Mouse (Mus musculus) 3134 (cell line): ENCODE data around the gene Nr2f2.
A peak's percentile ranks its signal among the peaks of the same experiment; 100 is the strongest.

Experiments used
- DNase-seq: peaks from one replicate; pipeline ENCODE4 v3.0.0-alpha.2; 2011; ENCODE audit warnings: low spot score; ENCODE audit not compliant: insufficient read length; ENCODE audit errors: extremely low read depth

Nr2f2 gene

DNA sequence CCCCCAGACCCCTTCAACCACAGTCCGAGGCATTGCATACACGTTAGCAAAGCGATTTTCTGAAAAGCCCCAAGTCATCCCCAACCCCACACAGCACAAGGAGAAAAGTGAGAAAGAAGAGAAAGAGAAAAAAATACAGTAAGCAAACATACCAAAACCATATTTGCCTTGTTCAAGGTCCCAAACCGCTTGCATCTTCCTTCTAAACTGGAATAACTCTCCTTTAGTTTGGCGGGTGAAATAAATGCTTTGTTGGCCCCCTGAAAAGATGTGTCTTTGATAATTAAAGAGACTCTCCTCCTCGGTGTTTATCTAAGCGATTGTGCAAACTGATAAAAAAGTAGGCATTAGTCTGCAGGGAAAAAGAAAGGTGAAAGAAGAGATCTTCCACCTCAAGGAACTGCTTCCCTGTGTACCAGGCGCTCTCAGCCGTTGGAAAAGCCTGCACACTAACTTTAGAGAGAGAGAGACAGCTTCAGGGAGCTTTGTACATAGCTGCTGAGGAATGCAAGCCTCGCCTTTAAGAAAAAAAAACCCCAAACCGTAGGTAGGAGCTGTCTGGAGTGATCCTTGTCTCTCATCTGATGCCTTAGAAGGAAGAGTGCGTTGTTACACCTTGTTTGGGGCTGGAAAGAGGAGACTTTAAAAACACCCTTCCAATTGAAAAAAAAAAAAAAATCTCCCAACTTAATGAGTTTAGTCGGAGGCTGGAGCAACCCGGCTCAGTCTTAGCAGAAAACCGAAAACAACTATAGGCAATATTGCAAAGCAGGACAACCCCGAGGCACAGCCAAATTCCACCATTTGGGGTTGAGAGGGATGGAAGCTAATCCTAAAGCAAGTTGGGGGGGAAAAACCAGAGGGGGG lies at the start of gene Nr2f2:
Gene Nr2f2 (minus strand): TSS at position 795 of the 867 bp plus-strand sequence.
- peak; percentile 37 for DNase-seq

DNA sequence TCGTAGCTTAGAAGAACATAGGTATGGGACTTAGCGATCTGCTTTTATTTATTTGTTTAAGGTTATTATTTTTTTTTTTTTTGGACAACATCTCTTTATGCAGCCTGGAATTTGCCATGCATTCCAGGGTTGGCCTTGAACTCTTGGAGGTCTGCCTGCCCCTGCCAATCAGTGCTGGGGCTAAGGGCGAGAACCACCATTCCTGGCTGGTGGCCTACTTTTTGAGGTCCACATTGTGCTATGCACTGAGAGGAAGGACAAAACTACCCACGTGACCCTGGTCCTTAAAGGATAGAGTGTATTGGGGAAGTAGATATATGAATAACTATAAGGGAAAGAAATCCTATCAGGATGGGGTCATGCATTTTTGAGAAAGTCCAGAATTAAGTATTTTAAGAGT lies 47.9 kb upstream of the Nr2f2 start:
- DNase-seq, result no peak

DNA sequence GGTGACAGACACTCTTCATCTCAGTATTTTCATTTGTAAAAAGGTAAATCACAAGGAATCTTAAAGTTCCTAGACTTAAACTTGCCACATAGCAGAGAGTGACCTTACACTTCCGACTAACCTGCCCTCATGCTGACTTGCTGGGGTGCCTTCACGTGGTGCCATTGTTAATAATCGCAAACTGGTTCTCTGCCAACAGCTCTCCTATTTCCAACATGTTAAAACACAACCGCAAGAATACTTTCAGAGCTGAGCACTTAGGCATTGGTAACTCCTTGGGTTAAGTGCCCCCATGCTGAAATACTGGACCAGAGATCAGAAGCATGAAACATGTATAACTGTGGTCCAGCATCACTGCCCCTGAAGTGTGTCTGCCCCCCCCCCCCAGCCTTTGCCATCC lies 47.1 kb upstream of the Nr2f2 start:
- no peak for DNase-seq

DNA sequence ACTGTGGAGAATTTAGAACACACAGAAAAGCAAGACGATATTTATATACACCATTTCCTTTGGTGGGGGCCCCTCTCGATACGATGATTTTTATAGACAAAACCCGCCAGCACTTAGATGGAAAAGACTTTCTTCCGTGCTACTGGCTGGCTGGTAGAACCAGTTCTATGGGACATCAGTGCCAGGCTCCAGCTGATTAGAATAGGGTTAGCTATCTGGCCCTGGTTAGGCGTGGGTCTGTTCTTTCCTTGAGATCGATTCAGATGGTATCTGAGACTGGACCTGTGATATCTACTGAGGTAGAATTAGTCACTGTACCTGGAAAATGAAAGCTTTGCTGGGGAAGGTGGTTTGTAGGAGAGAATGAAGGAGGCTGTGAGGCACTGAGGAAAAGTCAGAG lies 46.4 kb upstream of the Nr2f2 start:
- DNase-seq, result no peak

DNA sequence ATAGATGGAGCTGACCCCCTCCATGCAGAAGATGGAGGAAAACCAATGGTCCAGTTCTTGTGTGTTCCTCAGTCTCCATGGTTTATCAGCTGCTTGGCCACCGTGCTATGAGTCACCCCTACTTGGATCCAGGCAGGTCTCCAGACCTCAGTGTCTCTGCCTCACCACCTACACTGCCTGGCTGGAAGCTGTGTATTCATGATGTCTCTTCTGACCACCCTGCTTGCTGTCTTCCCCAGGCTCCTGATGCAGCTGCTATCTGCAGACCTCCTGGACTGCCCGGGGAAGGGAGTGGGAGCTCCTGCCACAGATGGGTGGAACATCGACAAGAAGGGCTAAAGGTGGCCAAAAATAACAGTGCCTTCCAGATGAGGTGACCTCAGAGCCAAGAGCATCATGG lies 43.8 kb upstream of the Nr2f2 start:
- DNase-seq, result peak; percentile 24

GRCm38 (mm10) chr7:70409890-70410289 lies 43.4 kb upstream of the Nr2f2 start:
- no peak for DNase-seq

DNA sequence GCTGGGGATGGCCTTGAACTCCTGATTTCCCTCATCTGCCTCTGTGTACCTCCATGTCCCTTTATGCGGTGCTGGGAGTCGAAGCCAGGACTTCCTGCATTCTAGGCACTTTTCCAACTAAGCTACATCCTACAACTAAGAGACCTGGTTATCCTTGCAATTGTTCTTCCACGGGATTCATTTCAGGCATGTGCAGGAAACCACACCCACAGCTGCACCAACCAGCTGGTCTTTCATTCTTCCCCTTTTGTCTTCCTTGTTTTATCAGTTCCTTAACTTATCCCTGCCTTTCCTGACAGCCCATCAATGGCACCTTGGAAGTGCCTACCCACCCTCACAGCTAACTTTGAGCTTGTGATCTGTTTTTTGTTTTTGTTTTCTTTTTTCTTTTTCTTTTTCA lies 42.3 kb upstream of the Nr2f2 start:
- DNase-seq, result no peak

- DNase-seq, result no peak
Observed at GRCm38 (mm10) chr7:70407123-70407522, 40.6 kb upstream of the Nr2f2 start.

DNA sequence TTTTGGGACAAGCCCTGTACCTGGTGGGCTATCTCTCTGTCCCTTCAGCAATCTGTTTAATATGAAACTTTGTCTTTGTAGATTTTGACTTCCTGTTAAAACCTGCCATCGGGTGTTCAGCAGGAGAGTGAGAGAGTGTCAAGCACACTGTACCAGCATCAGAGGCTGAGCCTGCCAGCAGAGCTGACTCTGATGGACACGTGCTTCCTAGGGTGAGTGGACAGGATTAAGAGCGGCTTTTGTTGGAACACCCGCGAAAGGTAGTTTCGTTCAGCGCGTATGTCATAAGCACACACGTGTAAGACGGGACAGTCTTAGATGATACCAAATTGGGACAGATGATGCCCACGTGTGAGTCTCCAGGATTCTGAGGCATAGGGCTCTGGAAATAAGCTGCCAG lies 40.0 kb upstream of the Nr2f2 start:
- DNase-seq, result no peak

DNA sequence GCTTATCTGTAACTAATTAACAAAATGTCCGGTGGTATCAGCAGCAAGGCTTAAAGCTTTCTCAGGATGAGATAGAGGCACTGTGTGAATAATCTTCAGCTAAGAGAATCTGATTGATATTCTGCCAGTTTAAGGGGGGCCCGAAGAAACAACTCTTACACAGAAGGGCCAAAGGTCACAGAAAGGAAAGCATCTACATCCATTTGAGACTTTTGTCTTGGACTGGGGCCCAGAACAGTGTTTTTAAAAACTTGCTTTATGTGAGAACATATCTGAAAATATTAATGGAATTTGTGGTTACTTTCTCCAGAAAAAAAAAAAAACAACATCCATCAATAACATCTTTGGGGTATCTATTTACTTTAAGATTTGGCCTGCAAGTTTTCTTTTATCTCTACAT lies 38.9 kb upstream of the Nr2f2 start:
- DNase-seq, result no peak

- DNase-seq, result no peak
Observed at GRCm38 (mm10) chr7:70382828-70383227, 16.3 kb upstream of the Nr2f2 start.

DNA sequence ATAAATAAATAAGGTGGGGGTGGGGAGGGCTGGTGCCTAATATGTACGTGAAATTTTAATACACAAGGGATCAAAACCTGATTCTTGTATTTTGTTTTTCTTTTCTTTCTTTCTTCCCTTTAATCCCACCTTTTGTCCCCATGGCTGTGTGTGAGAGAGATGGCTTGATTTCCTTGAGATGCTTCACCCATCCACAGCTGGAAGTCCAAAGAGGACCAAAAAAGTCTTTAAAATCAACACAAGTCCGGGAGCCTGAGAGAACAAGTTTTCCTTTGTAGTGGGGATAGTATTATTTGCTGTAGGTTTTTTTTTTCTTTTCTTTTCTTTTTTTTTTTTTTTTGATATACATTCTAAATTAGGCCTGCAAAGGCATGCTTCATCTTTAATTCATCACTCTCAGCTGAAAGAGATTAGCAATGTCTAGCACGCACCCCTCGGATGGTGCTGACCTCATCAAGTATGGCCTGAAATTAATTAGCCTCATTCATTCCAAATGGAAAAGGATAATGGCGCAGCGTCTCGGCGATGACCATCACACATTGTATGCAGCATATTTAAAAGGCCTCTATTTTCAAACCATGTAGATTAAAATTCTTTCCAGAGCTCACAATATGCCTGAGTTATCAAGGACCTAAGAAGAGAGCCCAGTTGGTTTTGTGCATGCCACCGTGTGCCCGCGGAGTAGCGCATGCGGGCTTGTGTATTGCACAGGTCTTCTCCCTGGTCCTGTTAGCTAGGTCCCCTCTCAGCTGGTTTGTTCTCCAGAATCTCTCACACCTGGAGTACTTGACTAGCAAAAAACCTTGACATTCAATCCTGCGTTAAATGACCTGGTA lies 15.1 kb upstream of the Nr2f2 start:
- DNase-seq, result no peak

- DNase-seq, result no peak
Observed at GRCm38 (mm10) chr7:70380943-70381342, 14.4 kb upstream of the Nr2f2 start.

DNA sequence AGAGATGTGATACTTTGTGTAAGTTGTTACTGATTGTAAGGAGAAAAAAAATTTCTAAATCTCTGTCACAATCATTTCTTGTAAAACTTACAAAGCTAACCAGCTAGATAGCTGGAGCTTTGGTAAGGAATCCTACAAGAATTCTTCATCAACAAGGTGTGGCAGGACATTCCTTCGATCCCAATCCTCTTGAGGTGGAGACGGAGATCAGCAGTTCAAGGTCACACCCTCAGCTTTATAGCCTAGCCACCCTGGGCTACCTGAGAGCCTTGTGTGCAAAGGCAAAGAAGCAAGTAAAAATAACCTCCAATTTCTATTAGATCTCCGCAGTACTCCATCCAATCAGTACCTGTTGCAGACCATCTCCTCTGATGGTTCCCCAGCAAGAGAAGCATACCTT lies 13.7 kb upstream of the Nr2f2 start:
- no peak for DNase-seq

DNA sequence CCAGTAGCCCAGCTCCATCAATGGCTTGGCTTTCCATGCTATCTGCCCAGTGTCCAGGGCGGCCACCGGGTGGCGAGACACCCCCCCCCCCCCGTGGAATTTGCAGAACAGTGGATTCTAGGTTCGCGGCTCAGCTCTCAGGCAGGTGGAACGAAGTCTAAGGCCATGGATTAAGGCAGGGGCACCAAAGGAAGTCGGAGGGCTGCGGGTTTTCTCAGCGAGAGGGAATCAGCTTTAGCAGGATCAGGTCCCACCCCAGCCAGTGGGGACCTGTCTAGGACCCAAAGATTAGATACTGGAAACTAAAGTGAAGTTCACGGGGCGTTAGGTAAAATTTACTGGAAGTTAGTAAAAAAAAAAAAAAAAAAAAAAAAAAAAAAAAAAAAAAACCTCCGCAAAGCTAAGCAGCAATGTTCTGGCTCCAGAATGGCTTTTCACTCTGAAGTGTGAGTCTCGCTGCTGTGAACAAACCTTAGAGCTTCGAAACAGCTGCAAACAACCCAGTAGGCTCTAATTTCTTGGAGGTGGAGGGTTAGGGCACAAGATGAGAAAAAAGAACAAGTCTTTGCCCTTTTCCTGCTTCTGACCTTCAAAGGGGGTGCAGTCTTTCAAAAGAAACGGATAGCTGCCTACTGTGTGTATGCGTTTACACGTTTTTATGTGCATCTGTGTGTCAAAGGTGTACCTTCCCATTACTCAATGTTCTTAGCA lies 4.2 kb upstream of the Nr2f2 start:
- DNase-seq, result no peak

DNA sequence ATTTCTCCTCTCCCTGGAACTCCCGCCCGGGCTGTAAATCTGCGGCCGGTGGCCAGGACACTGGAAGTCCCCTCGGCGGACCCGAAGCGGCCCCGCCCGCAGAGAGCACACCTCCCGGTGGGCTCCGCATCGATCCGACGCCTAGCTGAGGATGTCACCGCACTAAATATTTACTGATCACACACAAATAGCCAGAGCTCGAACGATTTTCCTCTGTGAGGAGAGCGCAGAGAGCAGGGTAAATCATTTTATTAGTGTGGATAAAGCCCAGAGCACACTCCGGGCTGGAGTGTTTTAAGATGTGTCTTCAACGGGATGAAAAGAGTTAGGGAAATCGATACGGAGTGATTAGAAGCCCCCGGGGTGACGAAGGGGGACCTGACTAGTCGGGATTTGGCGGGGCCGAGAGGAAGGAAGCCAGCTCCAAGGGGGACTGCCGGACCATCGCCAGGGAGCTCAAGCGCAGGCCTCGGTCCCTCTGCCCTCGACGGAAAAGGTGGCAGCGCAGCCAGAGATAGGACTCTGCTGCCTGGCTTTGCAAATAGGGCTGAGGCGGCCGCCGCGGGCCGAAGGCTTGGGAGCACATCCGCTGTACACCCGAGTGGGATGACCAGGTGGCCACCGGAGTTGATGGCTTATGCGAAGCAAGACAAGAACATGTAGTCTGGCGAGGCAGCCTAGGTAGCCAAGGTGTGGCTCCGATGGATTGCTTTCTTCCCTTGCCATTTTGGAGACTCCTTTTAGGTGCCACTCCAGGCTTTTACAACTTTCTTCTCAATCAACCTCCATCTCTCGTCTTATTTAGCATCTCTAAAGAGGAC lies 3.4 kb upstream of the Nr2f2 start:
- DNase-seq, result no peak

DNA sequence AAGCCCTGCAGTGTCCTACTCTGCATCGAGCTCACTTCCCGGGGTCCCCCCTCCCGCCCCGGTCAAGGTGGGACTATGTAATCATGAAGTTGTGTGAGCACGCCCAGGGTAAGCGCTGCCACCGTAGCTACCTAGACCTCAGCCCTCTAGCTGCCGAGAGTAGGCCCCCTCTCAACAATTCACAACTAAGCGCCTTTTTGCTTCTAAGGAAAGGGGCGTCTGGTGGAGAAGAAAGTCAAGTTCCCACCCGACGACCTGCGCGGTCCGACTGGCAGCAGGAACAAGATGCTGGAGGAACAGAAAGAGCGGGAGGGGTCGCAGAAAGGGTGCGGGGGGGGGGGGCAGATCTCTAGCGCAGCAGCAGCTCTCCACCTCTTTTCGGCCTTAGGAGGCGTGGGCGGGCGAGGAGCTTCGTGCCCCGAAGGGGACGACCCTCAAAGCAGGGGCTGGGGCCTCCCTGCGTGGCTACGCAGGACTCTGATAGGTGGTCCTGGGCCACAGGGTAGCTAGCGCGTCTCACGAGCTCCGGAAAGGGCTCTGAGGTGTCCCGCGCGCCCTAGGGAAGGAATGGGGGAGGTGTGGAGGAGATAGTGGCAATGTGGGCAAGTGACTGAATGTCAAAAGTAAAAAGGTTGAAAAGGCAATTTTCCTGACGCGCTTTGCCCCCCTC lies 2.7 kb upstream of the Nr2f2 start:
- no peak for DNase-seq

- no peak for DNase-seq
Observed at GRCm38 (mm10) chr7:70368751-70369060, 2.2 kb upstream of the Nr2f2 start.

DNA sequence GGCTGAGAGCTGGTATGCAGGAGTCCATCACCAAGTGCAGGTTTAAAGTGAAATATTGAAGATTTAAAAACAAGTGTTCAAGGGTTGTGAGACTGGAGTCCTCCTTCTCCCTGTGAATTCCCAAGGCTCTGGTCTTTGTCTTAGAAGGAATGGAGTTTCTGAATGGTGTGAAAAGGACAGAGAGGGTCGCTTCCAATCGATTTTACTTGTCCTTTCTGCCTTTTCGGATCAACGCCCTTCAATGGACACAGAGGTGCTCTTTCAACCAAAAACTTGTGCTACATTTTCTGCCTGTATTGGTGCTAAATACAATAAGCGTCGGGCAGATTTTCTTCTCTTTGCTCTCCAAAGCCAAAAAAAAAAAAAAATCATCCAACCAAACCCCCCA lies 1.7 kb upstream of the Nr2f2 start:
- no peak for DNase-seq

DNA sequence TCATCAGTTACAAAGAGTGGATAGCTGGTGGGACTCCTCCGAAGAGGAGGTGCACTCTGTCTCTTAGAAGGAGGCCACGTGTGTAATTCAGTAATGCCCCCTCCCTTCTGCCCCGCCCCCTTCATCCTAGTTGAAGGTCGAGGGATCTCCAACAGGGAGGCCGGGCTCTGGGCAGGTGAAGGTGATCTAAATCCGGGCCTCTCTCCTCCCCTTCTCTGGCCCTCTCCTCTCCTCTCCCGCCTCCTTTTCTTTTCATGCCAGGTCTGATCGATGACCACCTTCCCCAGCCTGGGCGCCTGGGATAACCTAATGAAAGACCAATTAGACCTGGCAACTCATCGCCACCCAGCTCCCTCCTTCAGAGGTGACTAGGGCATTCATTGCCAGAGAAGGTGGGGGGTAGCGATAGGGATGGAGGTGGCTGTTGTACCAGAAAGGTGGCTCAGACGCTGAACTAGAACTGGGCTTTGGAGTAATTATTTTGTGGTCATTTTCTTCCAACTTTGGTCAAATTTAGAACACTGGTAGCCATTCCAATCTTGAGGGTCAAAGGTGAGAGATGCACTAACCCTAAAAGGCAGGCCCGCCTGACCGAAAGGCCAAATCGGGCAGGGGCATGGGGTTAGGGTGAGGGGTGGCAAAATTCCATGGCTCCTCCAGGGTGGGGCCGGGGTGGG lies 1.2 kb upstream of the Nr2f2 start:
- no peak for DNase-seq
